Mouse (Mus musculus): ENCODE measurements around the gene Inf2.

GRCm38 (mm10) chr12:112596891-112597500 is 8.4 kb downstream of the Inf2 start:
- no peak for TF ChIP-seq CTCF (IDR thresholded peaks at IDR 0.05; ENCODE audit: low read depth)
- TF ChIP-seq EP300 (IDR thresholded peaks at IDR 0.05; ENCODE audit: low read depth), result no peak
